ENCODE assay signal across 21 mouse cellular contexts in genomic region chr2:131992487-131992886, GRCm38 (mm10). TPM values are rescaled to one million over a fixed set of nuclear protein-coding genes. Genes with fewer than 3 reads are reported as not detected.
A peak's percentile ranks its signal among the peaks of the same experiment; 100 is the strongest.
DNase-seq lines count a peak whose midpoint lies in the region; ATAC-seq and TF ChIP-seq lines count a peak whose summit lies in the region.
"Had no signal": no experiment of that assay in that cellular context is flagged by ENCODE, and none has a peak within 500 bp of the region (broad histone marks: within the 10 kb centered on the region; RNA-seq: fewer than 3 reads in every experiment).

No protein-coding gene starts in this region.

- ATAC-seq in inflammation-experienced regulatory T-cells, adult 6 months: peak; percentile 53
- ATAC-seq in hindbrain, embryonic 13.5 days (ENCODE audit: low FRiP score): no peak
- ATAC-seq in hindbrain, postnatal 0 days: no peak
- ATAC-seq: forebrain, embryonic 13.5 days; intestine, postnatal 0 days; midbrain, embryonic 16.5 days had no signal

- no peak for DNase-seq in spleen, adult 2 months (ENCODE audit: low read depth in 1 of 2, low spot score in 2 of 2)
- no peak for DNase-seq in spleen, postnatal 10 days (ENCODE audit: low spot score in 2 of 2)
- peak; percentile 28 for DNase-seq in CD4-positive helper T cell, adult 2 months (ENCODE audit: low read depth, low spot score)
- DNase-seq in T-cell, adult 2 months (ENCODE audit: low spot score): peak; percentile 10
- DNase-seq in gastrocnemius, postnatal 10 days: no peak
- DNase-seq in hindbrain, postnatal 0 days (ENCODE audit: low spot score): no peak
- DNase-seq: cerebellum, adult 18-20 months; cerebellum, postnatal 14 days; gastrocnemius, postnatal 25 days; heart, postnatal 36 days; lung, postnatal 4 days; right cerebral cortex, postnatal 4 days had no signal

- H3K27ac ChIP-seq in spleen, adult 2 months (ENCODE audit: insufficient read depth, low read length): peak overlapping the region; percentile 64
- no peak overlapping the region for H3K27ac ChIP-seq in hindbrain, embryonic 13.5 days
- H3K27ac ChIP-seq in hindbrain, postnatal 0 days: no peak overlapping the region
- H3K27ac ChIP-seq: forebrain, embryonic 13.5 days; midbrain, embryonic 10.5 days had no signal

- TF ChIP-seq CTCF in spleen, adult 2 months (IDR thresholded peaks at IDR 0.05; ENCODE audit: extremely low read depth, insufficient read depth, insufficient read length, insufficient replicate concordance): no peak
- no peak for TF ChIP-seq CTCF in hindbrain, postnatal 0 days (IDR thresholded peaks at IDR 0.05; ENCODE audit: low read depth)

- H3K27me3 ChIP-seq in spleen, adult 2 months (ENCODE audit: control insufficient read depth, insufficient read depth, low read length): no peaks in the 10 kb centered on the region
- no peaks in the 10 kb centered on the region for H3K27me3 ChIP-seq in hindbrain, embryonic 13.5 days
- no peaks in the 10 kb centered on the region for H3K27me3 ChIP-seq in hindbrain, postnatal 0 days (ENCODE audit: insufficient read depth, low read length)
- H3K27me3 ChIP-seq: forebrain, embryonic 13.5 days; heart, embryonic 15.5 days had no signal

- H3K9me3 ChIP-seq in hindbrain, embryonic 13.5 days: no peaks in the 10 kb centered on the region
- no peaks in the 10 kb centered on the region for H3K9me3 ChIP-seq in hindbrain, postnatal 0 days (ENCODE audit: low read length)
- H3K9me3 ChIP-seq: forebrain, embryonic 13.5 days; heart, embryonic 15.5 days; midbrain, embryonic 10.5 days had no signal

- H3K36me3 ChIP-seq in spleen, adult 2 months (ENCODE audit: control insufficient read depth, insufficient read depth, low read length): peaks cover 24% of the 10 kb centered on the region
- H3K36me3 ChIP-seq in hindbrain, embryonic 13.5 days: peaks cover 40% of the 10 kb centered on the region
- H3K36me3 ChIP-seq in hindbrain, postnatal 0 days (ENCODE audit: insufficient read depth, low read length): 0 out of 2 replicates have a peak, but pooled peaks cover 10% of the 10 kb centered on the region

- H3K4me3 ChIP-seq in spleen, adult 2 months (ENCODE audit: extremely low read depth, insufficient read depth, insufficient read length): no peak overlapping the region
- H3K4me3 ChIP-seq in hindbrain, embryonic 13.5 days: no peak overlapping the region
- H3K4me3 ChIP-seq in hindbrain, postnatal 0 days (ENCODE audit: low read length): no peak overlapping the region
- H3K4me3 ChIP-seq: forebrain, embryonic 13.5 days; heart, embryonic 15.5 days; midbrain, embryonic 10.5 days; myocyte had no signal

- no peak overlapping the region for H3K9ac ChIP-seq in hindbrain, embryonic 13.5 days
- no peak overlapping the region for H3K9ac ChIP-seq in hindbrain, postnatal 0 days (replicated peaks; ENCODE audit: low read length)
- H3K9ac ChIP-seq: forebrain, embryonic 13.5 days; heart, embryonic 15.5 days had no signal

- no peak for TF ChIP-seq POLR2A in spleen, adult 2 months (IDR thresholded peaks at IDR 0.05; ENCODE audit: low read depth, low read length)

- WGBS in spleen, adult 2 months: 21% methylated on average over 2 of the region's 2 CpGs
- 83% methylated on average over 2 of the region's 2 CpGs for WGBS in hindbrain, embryonic 13.5 days
- 75% methylated on average over 2 of the region's 2 CpGs for WGBS in hindbrain, postnatal 0 days

- no peak overlapping the region for H3K4me2 ChIP-seq in hindbrain, embryonic 13.5 days
- H3K4me2 ChIP-seq in hindbrain, postnatal 0 days (ENCODE audit: low read depth, low read length): no peak overlapping the region
- H3K4me2 ChIP-seq: heart, embryonic 15.5 days had no signal

- peaks cover 14% of the 10 kb centered on the region; the same call in 1 of the 2 replicates for H3K4me1 ChIP-seq in spleen, adult 2 months (ENCODE audit: control insufficient read depth, insufficient read depth, insufficient read length)
- H3K4me1 ChIP-seq in hindbrain, embryonic 13.5 days (replicated peaks): peaks cover 9% of the 10 kb centered on the region
- no peaks in the 10 kb centered on the region for H3K4me1 ChIP-seq in hindbrain, postnatal 0 days (ENCODE audit: insufficient read depth, low read length)

RNA-seq across cellular contexts. Expression of gene Rassf2, which starts 37.6 kb away (rescaled TPM):
- polyA plus RNA-seq in spleen, adult 2 months (2012; rRNA removed): 70.2 and 85.9 TPM in 2 replicates
- polyA plus RNA-seq in inflammation-experienced regulatory T-cells, adult 6 months (2017; shearing (Covaris generic)): 10 to 100 TPM; 78.8 to 88.1 (median 87.3) TPM
- polyA plus RNA-seq in hindbrain, embryonic 13.5 days (2015; fragmentation: Nextera tagmentation; extraction: Ambion mirVana): 29.6 and 30.6 TPM in 2 replicates
- total RNA-seq in gastrocnemius, postnatal 10 days (2021): 10 to 100 TPM; 16.1 to 22.0 TPM
- total RNA-seq in hindbrain, postnatal 0 days (2014; rRNA removed): 39.1 and 39.8 TPM in 2 replicates
- polyA plus RNA-seq in hindbrain, postnatal 0 days (2015; fragmentation: Nextera tagmentation; extraction: Ambion mirVana): 18.7 and 19.0 TPM in 2 replicates

RNA-seq across cellular contexts. Expression of gene Prnd, which starts 41.8 kb away (rescaled TPM):
- polyA plus RNA-seq in spleen, adult 2 months (2012; rRNA removed): 1.2 and 1.4 TPM in 2 replicates
- polyA plus RNA-seq in inflammation-experienced regulatory T-cells, adult 6 months (2017; shearing (Covaris generic)): under 1 TPM in 1 of 3 experiments, not detected in 2; 0.30 TPM
- polyA plus RNA-seq in hindbrain, embryonic 13.5 days (2015; fragmentation: Nextera tagmentation; extraction: Ambion mirVana): 11.8 and 13.3 TPM in 2 replicates
- 10 to 100 TPM; 32.9 to 48.1 TPM for total RNA-seq in gastrocnemius, postnatal 10 days (2021)
- 4.4 and 5.6 TPM in 2 replicates for total RNA-seq in hindbrain, postnatal 0 days (2014; rRNA removed)
- 6.4 and 7.2 TPM in 2 replicates for polyA plus RNA-seq in hindbrain, postnatal 0 days (2015; fragmentation: Nextera tagmentation; extraction: Ambion mirVana)
- total RNA-seq: liver, adult 2 months had no signal
- polyA plus RNA-seq: liver, adult 2 months; myocyte had no signal

Comparison
In these comparisons a context has a peak if more than half of its experiments do, and no peak if none do; other contexts are left out.
1. DNase-seq: peak in CD4-positive helper T cell, adult 2 months (single experiment) and T-cell, adult 2 months (single experiment); none in spleen, adult 2 months (0 of 2), spleen, postnatal 10 days (0 of 2), gastrocnemius, postnatal 10 days (single experiment) and hindbrain, postnatal 0 days (single experiment).